Mouse (Mus musculus): ENCODE measurements around the gene Rnf7.

Rnf7 gene

DNA sequence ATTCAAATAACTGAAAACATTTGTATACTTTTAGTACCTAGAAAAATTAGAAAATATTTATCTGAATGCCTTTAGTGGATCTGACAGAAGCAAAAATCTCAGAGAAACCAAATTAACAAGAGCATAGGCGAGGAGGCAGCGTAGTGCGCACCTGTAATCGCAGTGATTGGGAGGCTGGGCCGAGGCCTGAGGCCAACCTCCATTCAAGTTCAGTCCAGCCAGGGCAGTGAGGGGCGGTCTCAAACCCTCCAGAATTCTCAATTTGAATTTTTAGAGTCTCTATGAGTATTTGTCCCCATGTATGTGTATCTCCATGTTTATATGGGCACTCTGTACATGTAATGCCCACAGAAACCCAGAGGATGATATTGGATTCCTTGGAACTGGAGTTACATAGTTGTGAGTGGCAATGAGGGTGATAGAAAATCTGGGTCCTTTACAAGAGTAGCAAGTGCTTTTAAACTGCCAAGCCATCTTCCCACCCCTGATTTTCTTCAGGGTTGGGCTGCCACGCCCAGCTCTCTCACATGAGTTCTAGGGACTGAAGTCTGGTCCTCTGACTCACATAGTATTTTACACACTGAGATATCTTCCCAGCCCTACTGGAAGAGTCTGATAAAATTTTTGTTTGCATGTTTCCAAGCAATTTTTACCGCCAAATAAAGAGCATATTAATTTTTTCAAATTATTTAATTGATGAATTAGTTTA lies 8.1 kb downstream of the Rnf7 start:
- in situ Hi-C loops (cut with MboI, MseI), result no loop called here

GRCm38 (mm10) chr9:96469556-96470265 lies 8.8 kb downstream of the Rnf7 start:
- in situ Hi-C loops (cut with MboI, MseI), result no loop called here

DNA sequence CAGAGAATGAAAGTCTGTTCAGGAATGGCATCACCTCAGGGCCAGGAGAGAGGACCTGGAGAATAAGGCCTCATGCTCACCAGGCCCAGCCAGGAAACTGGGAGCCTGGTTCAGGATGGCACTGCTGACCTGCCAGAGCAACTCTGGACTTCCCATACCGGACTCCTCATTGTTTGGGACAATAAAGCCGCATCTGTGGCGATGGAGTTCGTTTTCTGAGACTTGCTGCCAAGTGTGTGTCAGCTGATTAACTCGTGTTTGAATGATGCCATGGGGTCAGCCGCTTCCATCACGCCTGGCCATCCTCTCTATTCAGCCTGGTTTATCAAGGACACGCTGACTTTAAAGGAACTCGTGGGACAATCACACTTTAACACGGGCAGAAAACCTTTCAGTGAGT lies 14.8 kb downstream of the Rnf7 start:
- in situ Hi-C loops (cut with MboI, MseI), result no loop called here

DNA sequence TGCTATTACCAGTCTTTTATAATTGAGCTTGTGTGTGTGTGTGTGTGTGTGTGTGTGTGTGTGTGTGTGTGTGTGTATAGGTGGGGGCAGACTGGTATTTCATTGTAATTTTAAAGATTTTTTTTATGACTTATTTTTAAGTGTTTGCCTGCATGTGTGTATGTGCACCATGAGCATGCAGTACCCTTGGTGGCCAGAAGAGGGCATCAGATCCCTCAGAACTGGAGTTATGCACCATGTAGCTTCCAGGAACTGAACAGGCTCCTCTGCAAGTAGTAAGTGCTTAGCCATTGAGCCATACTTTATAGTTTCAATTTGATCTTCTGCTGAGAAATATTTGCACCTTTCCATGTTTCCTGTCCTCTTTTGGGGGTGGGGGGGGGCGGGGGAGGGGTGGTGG lies 16.9 kb downstream of the Rnf7 start:
- in situ Hi-C loops (cut with MboI, MseI), result no loop called here

DNA sequence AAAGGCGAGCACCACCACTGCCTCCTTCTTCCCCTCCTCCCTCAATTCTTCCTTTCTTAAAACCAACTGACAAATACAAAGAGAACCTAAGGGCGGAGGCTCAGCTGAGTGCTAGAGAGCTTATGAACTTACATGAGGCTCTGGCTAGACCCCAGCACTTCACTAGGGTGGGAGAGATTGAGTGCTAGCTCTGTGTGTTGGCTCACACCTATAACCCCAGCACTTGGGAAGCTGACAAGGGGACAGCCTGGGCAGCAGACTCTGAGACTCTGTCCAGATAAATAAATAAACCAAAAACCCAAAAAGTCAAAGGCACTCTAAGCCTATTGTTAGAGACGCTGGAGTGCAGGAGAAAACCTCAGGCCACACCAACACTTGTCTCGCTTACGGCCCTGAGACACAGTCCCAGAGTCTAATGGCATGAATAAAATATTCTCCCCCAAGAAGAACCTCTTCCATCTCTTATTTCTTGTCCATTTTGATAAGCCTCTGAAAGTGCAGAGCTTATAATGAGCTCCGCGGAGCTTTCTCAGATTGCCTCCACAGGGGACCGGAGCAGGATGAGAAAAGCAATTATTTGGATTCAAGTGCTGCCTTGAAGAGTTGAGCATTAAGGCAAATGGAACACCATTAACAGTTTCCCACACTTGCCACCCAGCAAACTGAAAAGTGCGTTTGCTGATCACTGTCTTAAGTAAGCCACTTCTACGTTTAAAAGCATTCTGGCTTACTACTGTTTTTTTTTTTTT lies 18.2 kb downstream of the Rnf7 start:
- in situ Hi-C loops (cut with MboI, MseI), result no loop called here

- in situ Hi-C loops (cut with MboI, MseI), result no loop called here
Observed at GRCm38 (mm10) chr9:96455618-96456017, 22.9 kb downstream of the Rnf7 start.

DNA sequence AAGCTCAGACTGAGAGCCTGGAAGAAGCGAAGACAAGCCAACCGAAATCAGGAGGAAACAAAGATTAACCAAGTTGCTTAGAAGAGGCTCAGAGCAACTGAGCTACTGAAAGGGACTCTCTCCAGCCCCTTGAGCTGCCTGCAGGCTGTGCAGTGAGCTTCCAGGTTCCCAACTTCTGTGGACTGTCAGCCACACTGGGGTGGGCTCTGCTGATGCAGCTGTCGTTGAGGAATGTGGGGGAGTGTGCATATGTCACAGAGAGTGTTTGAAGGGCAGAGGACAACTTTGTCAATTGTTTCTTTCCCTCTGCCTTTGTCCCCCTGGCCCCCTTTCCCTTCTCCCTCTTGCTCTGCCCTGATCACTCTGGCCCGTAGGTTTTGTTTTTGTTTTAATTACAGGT lies 25.5 kb downstream of the Rnf7 start:
- in situ Hi-C loops (cut with MboI, MseI), result no loop called here

GRCm38 (mm10) chr9:96450900-96451720 lies 27.4 kb downstream of the Rnf7 start:
- in situ Hi-C loops (cut with MboI, MseI), result no loop called here

DNA sequence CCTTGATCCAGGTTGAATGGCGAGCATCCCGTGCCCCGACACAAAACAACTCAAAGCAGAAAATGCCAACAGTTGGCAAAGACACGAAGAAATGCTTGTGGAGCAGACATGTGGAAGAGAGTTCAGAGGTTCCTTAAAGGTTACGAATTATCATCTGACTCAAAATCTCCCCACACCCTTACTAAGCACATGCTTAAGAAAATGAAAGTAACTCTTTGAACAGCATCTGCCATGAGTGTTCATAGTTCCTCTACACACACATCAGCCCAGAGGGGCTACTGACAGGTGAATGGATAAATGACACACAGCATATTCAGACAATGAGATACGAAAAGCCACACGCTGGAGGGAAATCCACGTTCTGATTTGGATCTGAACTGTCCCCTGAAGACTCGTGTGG lies 29.0 kb downstream of the Rnf7 start:
- in situ Hi-C loops (cut with MboI, MseI), result no loop called here

DNA sequence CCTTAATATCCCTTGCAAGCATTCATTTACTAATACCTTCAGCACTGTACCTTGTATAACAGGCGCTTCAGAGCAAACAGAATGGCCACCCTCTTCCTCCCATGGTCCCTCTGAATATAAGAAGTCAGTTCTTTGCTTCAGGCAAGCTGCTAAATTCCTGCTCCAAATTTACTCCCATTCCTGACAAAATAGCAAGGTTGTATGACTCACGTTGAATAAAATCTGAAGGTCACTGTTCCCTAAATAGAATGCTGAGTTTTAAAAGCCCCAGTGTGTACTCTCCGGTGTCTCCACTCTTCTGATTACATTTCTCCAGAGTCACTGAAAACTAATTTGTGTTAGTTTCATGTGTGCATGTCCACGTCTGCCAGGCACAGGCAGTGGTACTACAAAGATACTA lies 33.1 kb downstream of the Rnf7 start:
- in situ Hi-C loops (cut with MboI, MseI), result no loop called here

DNA sequence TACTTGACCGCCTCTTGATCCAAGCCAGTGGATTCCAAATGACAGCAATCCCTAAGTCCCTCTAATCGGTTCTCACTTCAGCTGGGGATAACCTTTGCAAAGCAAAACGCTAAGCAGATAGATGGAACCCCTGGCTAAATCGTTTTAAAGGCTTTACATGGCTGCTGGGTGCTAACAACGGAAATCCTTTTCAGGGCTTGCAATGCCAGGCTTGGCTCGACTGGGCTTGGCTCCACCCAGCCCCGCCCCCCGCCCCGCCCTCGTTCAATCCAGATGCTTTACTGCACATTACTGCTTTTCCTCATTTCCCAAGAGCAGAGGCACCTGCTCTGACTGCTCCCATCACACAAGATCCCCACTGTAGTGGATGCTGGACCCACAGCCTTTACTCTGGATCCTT lies 36.4 kb downstream of the Rnf7 start:
- in situ Hi-C loops (cut with MboI, MseI), result no loop called here

DNA sequence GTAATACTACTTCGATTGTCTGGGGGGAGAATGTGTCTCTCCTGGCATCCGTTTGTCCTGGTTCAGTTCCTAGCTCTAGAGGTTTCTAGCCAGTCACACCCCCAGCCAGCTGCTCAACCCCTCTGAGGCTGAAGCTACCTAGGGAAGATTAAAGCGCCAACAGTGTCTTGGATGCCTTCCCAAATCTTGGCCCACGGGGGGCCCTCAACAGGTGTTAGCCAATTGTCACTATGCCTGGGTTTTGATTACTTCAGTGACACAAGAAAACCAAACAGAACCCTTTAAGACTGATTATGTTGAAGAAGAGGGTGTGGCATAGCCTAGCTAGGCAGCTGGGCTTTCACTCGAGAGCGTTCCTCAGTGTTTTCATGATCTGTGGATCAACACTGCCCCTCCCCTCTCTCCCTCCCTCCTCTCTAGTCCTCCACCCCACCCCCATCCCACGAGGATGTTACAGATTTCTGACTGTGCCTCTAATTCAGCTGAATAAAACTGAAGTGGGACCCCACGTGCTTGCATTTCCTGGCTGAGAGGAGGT lies 40.1 kb downstream of the Rnf7 start:
- in situ Hi-C loops (cut with MboI, MseI), result no loop called here

GRCm38 (mm10) chr9:96437805-96438333 lies 40.6 kb downstream of the Rnf7 start:
- in situ Hi-C loops (cut with MboI, MseI), result no loop called here

- in situ Hi-C loops (cut with MboI, MseI), result no loop called here
Observed at GRCm38 (mm10) chr9:96436901-96437804, 41.3 kb downstream of the Rnf7 start.

DNA sequence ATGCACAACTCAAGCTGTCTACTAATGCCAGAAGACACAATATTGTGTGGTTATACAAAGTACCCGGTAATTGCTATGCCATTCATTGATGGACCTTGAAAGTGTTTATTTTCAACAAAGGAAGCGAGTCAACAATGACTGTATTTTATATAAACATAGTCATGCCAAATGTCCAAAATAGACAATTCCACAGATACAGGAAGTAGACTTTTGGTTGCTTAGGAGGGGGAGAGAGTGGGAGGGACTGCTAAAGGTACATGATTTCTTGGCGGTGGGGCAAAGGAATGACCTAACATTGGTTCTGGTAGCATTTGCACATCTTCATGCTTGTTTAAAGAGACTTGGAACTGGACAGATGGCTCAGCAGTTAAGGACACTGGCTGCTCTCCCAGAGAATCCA lies 45.9 kb downstream of the Rnf7 start:
- in situ Hi-C loops (cut with MboI, MseI), result no loop called here

- in situ Hi-C loops (cut with MboI, MseI), result no loop called here
Observed at GRCm38 (mm10) chr9:96431081-96431480, 47.4 kb downstream of the Rnf7 start.

DNA sequence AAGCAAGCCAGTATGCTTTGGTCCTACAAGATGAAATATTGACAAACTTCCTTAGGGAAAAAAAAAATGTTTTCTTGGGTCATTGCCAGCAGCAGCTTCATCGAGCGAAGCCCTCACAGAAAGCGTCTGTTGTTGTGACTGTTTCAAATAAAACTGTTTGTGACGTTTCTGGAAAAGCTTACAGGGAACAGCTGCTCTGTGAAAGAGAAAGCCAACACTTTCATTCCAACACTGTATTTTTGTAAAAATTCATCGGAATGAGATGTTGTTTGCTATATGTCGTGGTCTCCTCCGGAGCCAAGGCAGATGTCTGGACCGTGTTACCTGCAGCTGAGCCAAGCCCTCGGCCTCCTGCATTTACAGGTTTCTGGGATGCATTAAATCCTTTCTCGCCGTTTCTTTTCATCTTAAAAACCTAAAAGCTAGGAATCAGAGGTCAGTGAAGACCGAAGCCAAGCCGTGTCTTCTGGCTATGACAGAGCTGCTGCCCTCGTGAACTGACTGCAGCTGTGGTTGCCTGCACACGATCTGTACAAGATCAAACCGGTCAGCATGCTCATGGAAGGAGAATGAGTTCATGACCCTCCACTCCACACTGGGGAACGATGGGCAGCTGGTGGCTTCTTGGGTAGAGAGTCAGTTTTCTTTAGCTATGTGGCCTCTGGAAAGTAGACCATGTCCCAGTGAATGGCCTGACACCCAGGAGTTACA lies 50.0 kb downstream of the Rnf7 start:
- in situ Hi-C loops (cut with MboI, MseI), result no loop called here

GRCm38 (mm10) chr9:96424027-96424426 lies 54.4 kb downstream of the Rnf7 start:
- in situ Hi-C loops (cut with MboI, MseI), result no loop called here

All from T-helper 2 cell (primary cell).